Mouse (Mus musculus): ENCODE data around the gene Pllp. TPM values are rescaled to one million over a fixed set of nuclear protein-coding genes. Genes with fewer than 3 reads are reported as not detected.

Pllp gene
- 50.3 and 57.9 TPM in 2 replicates for polyA plus RNA-seq (2021; fragmentation: Nextera tagmentation)
- long read RNA-seq, experiment 1, transcript Pllp-201 (4 exons, 1,926 nt) = major isoform, 91 of 113 reads
- long read RNA-seq, experiment 1, partial matches to known transcripts = 14 of 113 reads
- long read RNA-seq, experiment 1, other reads (novel, unspliced or antisense) = 5 of 113 reads
- long read RNA-seq, experiment 2, transcript Pllp-201 (4 exons, 1,926 nt) = major isoform, 216 of 229 reads
- long read RNA-seq, experiment 2, transcript Pllp-203 (3 exons, 618 nt) = minor isoform, 7 of 229 reads
- long read RNA-seq, experiment 2, partial matches to known transcripts = 1 of 229 reads
- long read RNA-seq, experiment 2, other reads (novel, unspliced or antisense) = 5 of 229 reads

GRCm38 (mm10) chr8:94695994-94696384 lies at the start of gene Pllp:
TSS of gene Pllp (minus strand) at chr8:94696278.

GRCm38 (mm10) chr8:94745476-94746184 lies 49.6 kb upstream of the Pllp start, which contains the start of gene Ccl22:
TSS of gene Ccl22 (plus strand) at chr8:94745590.

GRCm38 (mm10) chr8:94666456-94667308 lies 29.4 kb downstream of the Pllp start, which contains the start of gene Arl2bp:
TSS of gene Arl2bp (plus strand) at chr8:94666600.

Other genes with a start within 250 kb of the Pllp start
- gene Cpne2, start 163.3 kb downstream of the Pllp start, polyA plus RNA-seq (2021; fragmentation: Nextera tagmentation) = 33.3 and 40.4 TPM in 2 replicates
- gene Rspry1, start 94.3 kb downstream of the Pllp start, polyA plus RNA-seq (2021; fragmentation: Nextera tagmentation) = 15.5 and 16.0 TPM in 2 replicates
- gene Fam192a, start 94.3 kb downstream of the Pllp start, polyA plus RNA-seq (2021; fragmentation: Nextera tagmentation) = 25.2 and 27.1 TPM in 2 replicates
- 23.3 and 35.6 TPM in 2 replicates for gene Arl2bp, start 29.7 kb downstream of the Pllp start, polyA plus RNA-seq (2021; fragmentation: Nextera tagmentation)
- gene Ccl22, start 49.3 kb upstream of the Pllp start, polyA plus RNA-seq (2021; fragmentation: Nextera tagmentation) = 0.06 and 0.14 TPM in 2 replicates
- gene Cx3cl1, start 75.7 kb upstream of the Pllp start, polyA plus RNA-seq (2021; fragmentation: Nextera tagmentation) = 391 and 504 TPM in 2 replicates
- 1.9 and 2.8 TPM in 2 replicates for gene Ccl17, start 114.2 kb upstream of the Pllp start, polyA plus RNA-seq (2021; fragmentation: Nextera tagmentation)
- gene Coq9, start 142.0 kb upstream of the Pllp start, polyA plus RNA-seq (2021; fragmentation: Nextera tagmentation) = 65.1 and 67.2 TPM in 2 replicates
- gene Ciapin1, start 142.1 kb upstream of the Pllp start, polyA plus RNA-seq (2021; fragmentation: Nextera tagmentation) = 33.6 and 34.4 TPM in 2 replicates
- gene Polr2c, start 161.2 kb upstream of the Pllp start, polyA plus RNA-seq (2021; fragmentation: Nextera tagmentation) = 155 and 156 TPM in 2 replicates
- 6.1 and 7.5 TPM in 2 replicates for gene Dok4, start 180.1 kb upstream of the Pllp start, polyA plus RNA-seq (2021; fragmentation: Nextera tagmentation)
- gene Ccdc102a, start 221.8 kb upstream of the Pllp start, polyA plus RNA-seq (2021; fragmentation: Nextera tagmentation) = 1.6 and 2.5 TPM in 2 replicates
- gene Adgrg5, start 227.4 kb upstream of the Pllp start, polyA plus RNA-seq (2021; fragmentation: Nextera tagmentation) = not detected in 2 replicates